Mouse (Mus musculus): ENCODE measurements at regions not wholly inside any gene's neighbourhood (a gene's known extent, or its start where the extent isn't known, plus 50 kb on each side); places are given as distances from the start of the nearest gene placed in this dataset.
A peak's percentile ranks its signal among the peaks of the same experiment; 100 is the strongest.

DNA sequence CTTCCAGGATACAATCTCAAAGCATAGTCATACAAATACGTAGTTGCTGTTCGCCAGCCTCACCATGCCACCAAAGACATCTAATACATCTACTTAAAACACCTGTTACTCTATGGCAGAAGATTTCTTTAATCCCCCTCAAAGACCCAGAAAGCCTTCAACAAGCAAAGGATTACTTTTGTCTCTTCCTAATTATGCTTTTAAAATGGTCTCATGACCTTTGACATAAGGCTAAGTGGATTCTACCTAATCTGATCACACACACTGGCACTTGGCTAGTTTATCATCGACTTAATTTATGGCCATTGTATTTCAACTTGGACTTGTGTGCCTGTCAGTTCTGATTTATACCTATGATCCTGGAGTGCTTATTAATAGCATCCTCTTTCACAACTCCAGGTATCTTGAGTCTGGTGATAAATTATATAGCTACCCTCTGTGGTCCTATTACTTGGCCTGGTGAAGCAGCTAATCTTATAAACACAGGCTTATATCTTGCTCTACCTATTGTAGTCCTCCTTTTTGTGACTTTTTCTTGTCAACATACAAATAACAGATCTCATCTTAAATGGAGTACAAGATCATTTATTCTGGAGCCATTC lies 568.6 kb upstream of the B3galt2 start:
- DNase-seq (ENCODE audit: low read depth, low spot score), result no peak

DNA sequence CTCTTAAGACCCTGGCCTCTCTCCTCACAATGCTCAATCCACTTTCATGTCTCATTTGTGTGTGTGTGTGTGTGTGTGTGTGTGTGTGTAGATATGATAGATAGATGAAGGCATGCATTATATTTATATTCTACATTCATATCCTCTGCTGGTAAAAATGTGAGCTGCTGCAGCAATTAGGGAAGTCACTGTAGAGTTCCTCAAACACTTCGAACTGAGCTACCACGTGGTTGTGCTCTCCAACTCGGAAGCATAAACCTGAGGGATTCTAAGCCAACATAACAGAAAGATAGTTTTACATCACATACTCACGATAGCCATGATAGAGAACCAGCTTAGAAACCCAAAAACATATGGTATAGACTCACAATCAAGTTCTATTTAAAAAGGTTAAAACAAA lies 565.5 kb upstream of the B3galt2 start:
- no peak for DNase-seq (ENCODE audit: low read depth, low spot score)

- no peak for DNase-seq (ENCODE audit: low read depth, low spot score)
Observed at GRCm38 (mm10) chr1:143080441-143080840, 560.0 kb upstream of the B3galt2 start.

DNA sequence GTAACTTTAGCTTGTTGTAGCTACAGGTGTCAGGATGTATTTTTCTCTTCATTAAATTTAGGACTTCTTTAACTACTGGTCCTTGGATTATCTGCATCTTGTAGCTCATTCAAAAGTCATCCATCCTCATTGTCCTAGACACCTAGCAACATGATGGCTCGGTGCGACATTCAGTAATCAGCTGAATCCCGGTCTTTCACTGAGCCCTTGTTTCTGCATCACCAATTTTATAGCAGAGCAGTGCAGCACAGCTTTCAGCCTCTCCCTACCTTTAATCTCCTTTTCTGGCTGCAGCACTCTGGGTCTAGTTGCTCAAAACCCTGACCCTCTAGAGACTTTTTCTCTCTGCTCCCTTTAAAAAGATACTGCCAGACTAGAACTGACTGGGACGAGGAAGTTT lies 543.6 kb upstream of the B3galt2 start:
- no peak for DNase-seq (ENCODE audit: low read depth, low spot score)

GRCm38 (mm10) chr1:143098307-143098706 lies 542.2 kb upstream of the B3galt2 start:
- DNase-seq (ENCODE audit: low read depth, low spot score), result no peak

GRCm38 (mm10) chr1:143122185-143122584 lies 518.3 kb upstream of the B3galt2 start:
- DNase-seq (ENCODE audit: low read depth, low spot score), result no peak

GRCm38 (mm10) chr1:143130257-143130656 lies 510.2 kb upstream of the B3galt2 start:
- DNase-seq (ENCODE audit: low read depth, low spot score), result peak; percentile 53

DNA sequence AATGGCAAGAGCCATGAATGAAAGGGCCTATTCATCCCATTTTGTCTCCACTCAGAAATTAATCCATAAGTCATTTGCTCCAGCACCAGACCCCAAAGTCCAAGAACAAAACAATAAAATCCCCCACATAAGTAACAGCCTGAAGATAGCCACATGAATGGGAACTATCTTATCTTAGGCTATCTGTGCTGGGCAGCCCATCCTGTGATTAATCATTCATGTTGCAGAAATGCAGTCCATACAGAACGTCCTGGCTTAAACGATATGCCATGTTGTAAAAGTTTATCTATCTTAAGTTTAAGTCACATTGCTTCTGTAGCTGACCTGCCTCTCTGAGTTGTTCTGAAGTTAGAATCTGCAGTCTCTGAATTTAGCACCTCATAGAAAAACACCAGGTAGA lies 507.7 kb upstream of the B3galt2 start:
- no peak for DNase-seq (ENCODE audit: low read depth, low spot score)

DNA sequence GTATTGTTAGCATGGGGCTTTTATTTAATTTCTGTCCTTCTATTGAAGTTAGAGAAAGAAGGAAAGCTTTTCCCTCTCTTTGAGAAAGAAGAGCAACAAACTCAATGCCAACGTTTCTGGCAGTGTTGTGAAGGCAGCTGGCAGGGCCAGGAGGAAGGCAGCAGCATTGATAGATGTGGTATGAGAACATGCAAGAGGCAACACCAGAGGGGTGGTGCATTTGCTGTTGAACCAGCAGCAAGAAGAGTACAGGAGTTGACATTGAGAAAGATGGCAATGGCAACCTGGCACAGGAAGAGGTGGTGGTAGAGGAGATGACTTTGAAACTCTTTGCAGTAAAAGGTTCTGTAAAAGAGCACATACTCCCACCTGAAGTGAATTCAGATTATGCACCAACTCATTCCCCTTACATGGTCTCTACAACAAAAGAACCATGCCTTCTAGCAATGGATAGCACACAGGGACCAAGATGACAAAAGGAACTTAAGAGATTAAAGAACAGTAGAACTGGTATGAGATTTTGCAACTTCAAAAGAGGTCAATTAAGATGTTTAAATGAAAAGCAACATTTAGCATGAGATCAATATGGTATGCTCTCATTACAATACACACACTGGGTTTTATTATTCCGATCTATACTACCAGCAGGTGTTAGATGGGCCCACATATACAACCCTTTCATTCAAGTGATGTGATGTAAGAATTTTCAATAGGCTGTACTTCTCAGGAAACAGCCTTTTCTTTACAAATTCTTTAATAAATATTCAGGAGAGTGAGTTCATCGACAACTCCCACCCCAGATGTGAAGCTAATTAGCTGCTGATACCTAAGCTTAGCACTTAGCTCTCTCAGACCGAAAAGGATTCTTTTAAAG lies 495.1 kb upstream of the B3galt2 start:
- no peak for DNase-seq (ENCODE audit: low read depth, low spot score)

DNA sequence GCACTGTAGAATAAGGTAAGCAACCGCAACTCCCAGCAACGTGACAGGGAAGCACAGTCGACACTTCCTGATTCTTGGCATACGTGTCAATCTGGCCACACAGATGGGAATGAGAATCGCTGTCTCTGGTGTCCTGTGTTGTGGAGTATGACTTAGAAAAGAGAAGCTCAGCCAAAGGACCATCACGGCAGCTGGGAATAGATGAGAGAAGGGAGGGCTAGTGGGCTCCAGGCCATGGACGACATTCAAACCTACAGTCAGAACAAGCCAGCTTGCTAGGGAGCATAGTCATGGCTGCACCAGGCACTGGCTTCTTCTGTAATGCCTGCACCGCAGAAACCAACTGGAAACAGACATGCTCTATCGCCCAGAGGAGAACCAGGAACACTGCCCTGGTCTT lies 469.2 kb upstream of the B3galt2 start:
- no peak for DNase-seq (ENCODE audit: low read depth, low spot score)

- no peak for DNase-seq (ENCODE audit: low read depth, low spot score)
Observed at GRCm38 (mm10) chr1:143173836-143174235, 466.6 kb upstream of the B3galt2 start.

DNA sequence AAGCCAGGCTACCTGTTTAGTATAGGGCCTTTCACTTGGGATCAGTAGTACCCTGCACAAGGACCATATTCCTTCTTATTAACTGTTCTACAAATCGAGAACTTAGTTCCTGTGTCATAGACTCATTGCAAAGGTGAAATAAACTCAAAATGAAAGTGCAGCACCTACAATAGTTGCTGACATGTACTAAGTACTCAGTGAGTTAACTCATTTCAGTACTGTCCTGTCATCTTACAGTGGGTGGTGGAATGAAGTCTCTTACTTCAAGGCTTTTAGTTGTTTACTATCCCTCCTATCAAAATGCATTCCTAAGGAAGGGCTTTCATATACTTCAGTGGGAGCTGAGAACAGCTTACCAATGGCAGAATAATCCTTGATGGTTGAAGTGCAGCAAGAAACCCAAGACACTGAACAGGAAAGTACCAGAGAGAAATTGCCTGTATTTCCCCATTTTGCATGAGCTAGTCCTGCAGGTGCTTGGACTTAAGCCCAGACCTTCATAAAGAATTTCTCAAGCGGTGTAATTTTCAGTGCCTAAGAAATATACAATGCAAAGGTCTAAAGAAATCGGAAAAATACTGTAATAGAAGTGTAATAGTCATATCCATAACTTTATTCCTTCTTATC lies 448.2 kb upstream of the B3galt2 start:
- no peak for DNase-seq (ENCODE audit: low read depth, low spot score)

DNA sequence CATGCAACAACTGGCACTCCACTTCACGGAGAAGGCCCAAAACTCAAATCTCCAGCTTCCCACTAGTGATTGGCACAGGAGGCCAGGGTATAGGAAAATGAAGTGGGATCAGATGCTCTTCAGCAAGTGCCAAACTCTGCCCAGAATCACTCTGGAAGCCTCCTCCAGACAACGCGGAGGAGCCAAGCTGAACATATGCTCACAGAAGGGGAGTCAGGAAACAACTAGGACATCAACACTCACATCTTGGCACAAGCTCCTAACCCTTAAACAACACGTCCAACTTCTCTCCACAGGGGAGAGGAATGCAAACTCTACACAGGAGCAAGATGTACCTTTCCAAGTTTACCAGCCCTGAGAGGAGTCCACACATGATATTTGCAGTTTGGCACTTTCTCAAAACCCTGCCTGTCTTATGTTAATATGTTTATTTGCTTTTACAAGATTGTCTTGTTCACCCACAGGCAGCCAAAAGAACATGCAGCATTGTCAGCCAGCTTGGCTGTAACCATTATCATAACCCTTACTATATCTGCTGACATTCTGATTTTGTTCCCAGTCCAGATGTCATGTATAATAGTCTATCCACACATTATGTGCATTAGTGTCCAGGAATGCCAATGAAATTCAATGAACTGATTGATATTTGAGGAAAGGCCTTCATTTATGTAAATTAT lies 440.1 kb upstream of the B3galt2 start:
- peak; percentile 89 for DNase-seq (ENCODE audit: low read depth, low spot score)

GRCm38 (mm10) chr1:143200971-143201370 lies 439.5 kb upstream of the B3galt2 start:
- DNase-seq (ENCODE audit: low read depth, low spot score), result no peak

GRCm38 (mm10) chr1:143202182-143202581 lies 438.3 kb upstream of the B3galt2 start:
- DNase-seq (ENCODE audit: low read depth, low spot score), result no peak

DNA sequence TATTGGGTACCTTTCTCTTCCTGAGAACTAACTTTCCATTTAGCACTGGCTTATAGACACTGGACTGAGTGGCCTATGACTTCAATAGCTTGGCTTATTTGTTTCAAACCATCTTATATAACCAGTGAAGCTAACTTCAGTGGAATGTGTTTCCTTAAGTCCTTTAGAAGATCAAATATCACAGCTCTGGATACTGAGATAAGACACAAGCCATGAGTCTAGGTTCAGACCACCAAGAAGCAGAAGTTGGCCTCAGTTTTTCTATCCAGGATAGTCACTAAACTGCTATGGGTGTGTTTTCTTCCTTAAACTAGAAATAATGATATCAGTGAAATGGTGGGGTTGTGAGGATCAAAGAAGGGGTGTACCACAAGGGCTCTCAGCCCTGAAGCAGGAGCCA lies 436.4 kb upstream of the B3galt2 start:
- DNase-seq (ENCODE audit: low read depth, low spot score), result no peak

DNA sequence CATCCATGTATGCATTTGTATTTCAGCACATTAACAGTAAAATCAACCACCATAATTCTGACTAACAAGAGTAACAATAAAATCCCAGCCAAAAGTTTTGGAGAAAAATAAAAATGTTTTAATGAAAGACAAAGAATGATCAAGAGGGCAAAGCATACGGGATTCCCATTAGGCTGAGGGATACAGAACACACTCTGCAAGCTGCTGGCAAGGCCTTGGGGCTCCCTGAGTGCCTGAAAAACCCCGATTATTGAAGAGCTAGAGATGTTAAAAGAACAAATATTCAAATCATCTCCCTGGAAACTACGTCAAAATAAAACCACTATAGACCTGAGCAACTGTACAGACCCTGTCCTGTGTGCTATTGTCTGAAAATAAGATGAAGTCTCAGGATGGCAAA lies 433.5 kb upstream of the B3galt2 start:
- no peak for DNase-seq (ENCODE audit: low read depth, low spot score)

- DNase-seq (ENCODE audit: low read depth, low spot score), result no peak
Observed at GRCm38 (mm10) chr1:143207399-143208065, 432.9 kb upstream of the B3galt2 start.

- no peak for DNase-seq (ENCODE audit: low read depth, low spot score)
Observed at GRCm38 (mm10) chr1:143217401-143217800, 423.1 kb upstream of the B3galt2 start.

DNA sequence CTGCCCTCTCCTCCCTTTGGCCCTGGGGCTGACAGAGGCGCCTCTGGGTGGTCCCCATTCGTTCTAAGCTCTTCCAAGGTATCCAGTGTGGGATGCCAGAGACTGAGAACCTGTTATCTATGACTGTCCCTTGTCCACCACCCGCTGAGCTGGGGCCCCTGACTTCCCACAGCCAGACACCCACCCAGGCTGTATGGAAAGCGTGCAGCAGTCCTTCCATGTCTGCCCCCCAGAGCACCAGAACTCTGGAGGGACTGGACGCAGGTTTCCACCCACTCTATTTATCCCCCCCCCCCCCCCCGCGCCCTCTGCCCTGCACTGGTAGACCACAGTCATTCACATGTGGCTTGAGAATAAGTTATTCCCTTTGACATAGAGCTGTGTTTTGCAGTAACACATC lies 408.5 kb upstream of the B3galt2 start:
- DNase-seq (ENCODE audit: low read depth, low spot score), result no peak

DNA sequence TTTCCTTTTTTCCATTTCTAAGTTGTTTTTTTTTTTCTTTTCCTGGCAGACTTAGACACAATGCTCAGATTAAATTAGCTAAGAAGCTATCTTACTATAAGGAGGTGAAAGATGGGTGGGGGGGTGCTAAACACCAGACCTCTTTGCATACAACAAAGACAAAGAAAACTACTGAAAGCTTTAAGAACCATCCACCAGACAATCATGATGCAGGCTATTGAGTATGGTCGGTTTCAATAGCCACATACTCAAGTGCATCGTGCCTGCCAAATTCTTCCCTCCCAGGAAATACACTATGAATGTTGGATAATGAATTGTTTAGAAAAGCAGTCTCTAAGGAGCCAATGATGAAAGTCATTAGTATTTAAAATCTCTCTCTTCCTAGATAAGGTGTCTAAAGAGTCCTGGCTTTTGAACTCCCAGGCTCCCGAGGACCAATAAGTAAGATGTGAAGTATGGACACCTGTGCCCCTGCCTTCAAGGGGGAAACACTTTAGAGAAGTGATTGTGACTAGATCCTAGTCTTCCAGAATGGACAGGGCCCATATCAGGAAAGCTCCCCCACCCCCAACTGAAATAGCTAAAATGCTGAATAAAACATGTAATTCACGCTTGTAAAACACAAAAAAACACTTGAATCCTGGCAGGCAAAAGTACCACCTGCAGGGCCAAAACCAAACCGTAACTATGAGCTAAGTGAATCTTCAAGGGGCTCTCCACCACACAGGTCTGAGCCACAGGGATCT lies 381.8 kb upstream of the B3galt2 start:
- DNase-seq (ENCODE audit: low read depth, low spot score), result no peak

All from telencephalon, adult 2 months (tissue).